Mouse (Mus musculus) olfactory bulb, adult 2 months (tissue): Measurements from ENCODE around the gene Top2a.

Experiments
- CTCF ChIP-seq: fragments of 200-500 bp; IDR thresholded peaks from 2 replicates; pipeline ENCODE4 v1.5.1; 2012; ENCODE audit warnings: low read depth, mild to moderate bottlenecking, low read length, moderate library complexity; ENCODE audit not compliant: insufficient read depth
- POLR2A ChIP-seq: fragments of 200-500 bp; IDR thresholded peaks from 2 replicates; pipeline ENCODE4 v1.6.1; 2012; ENCODE audit warnings: mild to moderate bottlenecking, low read depth, low read length, moderate library complexity; ENCODE audit not compliant: insufficient read depth

- TF ChIP-seq CTCF: no peak
- no peak for TF ChIP-seq POLR2A
Observed at GRCm38 (mm10) chr11:99043632-99044031, 19.6 kb upstream of the Top2a start.
